Mouse (Mus musculus): ENCODE data around the gene Slc44a5. TPM values are rescaled to one million over a fixed set of nuclear protein-coding genes. Genes with fewer than 3 reads are reported as not detected.
"Not testable (repeated sequence)": the region's sequence is repeated elsewhere in the genome, so short reads cannot be mapped to it uniquely, and the experiment has no call there.

The Slc44a5 gene
- total and polyA plus RNA-seq, 3 experiments, result 0.14 to 0.25 TPM; not detected in 1

- Histone ChIP-seq H3K4me3 (no peak overlapping the region), H3K27me3 (ENCODE audit: control insufficient read depth, insufficient read depth, low read length) (no peaks in the 10 kb centered on the region), H3K36me3 (ENCODE audit: control insufficient read depth, insufficient read depth, low read length) (no peaks in the 10 kb centered on the region), H3K27ac (no peak overlapping the region), H3K4me1 (ENCODE audit: control insufficient read depth, insufficient read depth, low read length) (no peaks in the 10 kb centered on the region), H3K79me2 (replicated peaks; ENCODE audit: control insufficient read depth, insufficient read depth, low read length) (no peaks in the 10 kb centered on the region), H3K9ac (ENCODE audit: low read depth, low read length) (no peak overlapping the region)
- DNase-seq, result peak; percentile 28 to 53
- 44% methylated on average over 10 of the region's 10 CpGs for WGBS
- TF ChIP-seq EP300 (IDR thresholded peaks at IDR 0.05; ENCODE audit: insufficient read depth, low read depth, low read length) (no peak), CTCF (IDR thresholded peaks at IDR 0.05) (peak; percentile 89), POLR2A (IDR thresholded peaks at IDR 0.05; ENCODE audit: insufficient read depth, low read depth, low read length) (no peak)
- intact Hi-C loops (cut with DNase I), result loop anchor here (1.0 to 10.0 kb wide), 4 partner anchors 131 to 321 kb away; no protein-coding TSS in a partner anchor
Observed at GRCm38 (mm10) chr3:154226100-154226752, 253.0 kb downstream of the Slc44a5 start.

- no peaks in the 10 kb centered on the region for H3K4me1 ChIP-seq (ENCODE audit: control insufficient read depth, insufficient read depth, low read length)
- TF ChIP-seq EP300 (IDR thresholded peaks at IDR 0.05; ENCODE audit: insufficient read depth, low read depth, low read length) (no peak), POLR2A (IDR thresholded peaks at IDR 0.05; ENCODE audit: insufficient read depth, low read depth, low read length) (no peak), CTCF (IDR thresholded peaks at IDR 0.05) (no peak)
- H3K79me2 ChIP-seq (replicated peaks; ENCODE audit: control insufficient read depth, insufficient read depth, low read length), result no peaks in the 10 kb centered on the region
- no peak overlapping the region for H3K27ac ChIP-seq
- H3K9ac ChIP-seq (ENCODE audit: low read depth, low read length), result no peak overlapping the region
- no peak overlapping the region for H3K4me3 ChIP-seq
- no peaks in the 10 kb centered on the region for H3K36me3 ChIP-seq (ENCODE audit: control insufficient read depth, insufficient read depth, low read length)
- DNase-seq, result no peak
- H3K27me3 ChIP-seq (ENCODE audit: control insufficient read depth, insufficient read depth, low read length), result no peaks in the 10 kb centered on the region
- intact Hi-C loops (cut with DNase I), result no loop called here
- 76% methylated on average over 1 of the region's 1 CpGs for WGBS
Observed at GRCm38 (mm10) chr3:154244932-154245331, 271.7 kb downstream of the Slc44a5 start.

- TF ChIP-seq CTCF (IDR thresholded peaks at IDR 0.05), result no peak
- no peak for TF ChIP-seq POLR2A (IDR thresholded peaks at IDR 0.05; ENCODE audit: insufficient read depth, low read depth, low read length)
- no peak for TF ChIP-seq EP300 (IDR thresholded peaks at IDR 0.05; ENCODE audit: insufficient read depth, low read depth, low read length)
- intact Hi-C loops (cut with DNase I), result no loop called here
- H3K79me2 ChIP-seq (replicated peaks; ENCODE audit: control insufficient read depth, insufficient read depth, low read length), result no peaks in the 10 kb centered on the region
- no peak overlapping the region for H3K27ac ChIP-seq
- H3K36me3 ChIP-seq (ENCODE audit: control insufficient read depth, insufficient read depth, low read length), result no peaks in the 10 kb centered on the region
- no peaks in the 10 kb centered on the region for H3K27me3 ChIP-seq (ENCODE audit: control insufficient read depth, insufficient read depth, low read length)
- no peak for DNase-seq
- WGBS, result 61% methylated on average over 2 of the region's 2 CpGs
- no peak overlapping the region for H3K9ac ChIP-seq (ENCODE audit: low read depth, low read length)
- H3K4me1 ChIP-seq (ENCODE audit: control insufficient read depth, insufficient read depth, low read length), result no peaks in the 10 kb centered on the region
- H3K4me3 ChIP-seq, result no peak overlapping the region
Observed at GRCm38 (mm10) chr3:154251486-154251885, 278.2 kb downstream of the Slc44a5 start.

- H3K9ac ChIP-seq (ENCODE audit: low read depth, low read length), result no peak overlapping the region
- H3K79me2 ChIP-seq (replicated peaks; ENCODE audit: control insufficient read depth, insufficient read depth, low read length), result no peaks in the 10 kb centered on the region
- no peaks in the 10 kb centered on the region for H3K27me3 ChIP-seq (ENCODE audit: control insufficient read depth, insufficient read depth, low read length)
- intact Hi-C loops (cut with DNase I), result no loop called here
- WGBS, result 33% methylated on average over 10 of the region's 10 CpGs
- no peak overlapping the region for H3K27ac ChIP-seq
- TF ChIP-seq CTCF (IDR thresholded peaks at IDR 0.05), result no peak
- no peak for TF ChIP-seq POLR2A (IDR thresholded peaks at IDR 0.05; ENCODE audit: insufficient read depth, low read depth, low read length)
- no peak for TF ChIP-seq EP300 (IDR thresholded peaks at IDR 0.05; ENCODE audit: insufficient read depth, low read depth, low read length)
- no peaks in the 10 kb centered on the region for H3K36me3 ChIP-seq (ENCODE audit: control insufficient read depth, insufficient read depth, low read length)
- no peaks in the 10 kb centered on the region for H3K4me1 ChIP-seq (ENCODE audit: control insufficient read depth, insufficient read depth, low read length)
- no peak for DNase-seq
- H3K4me3 ChIP-seq, result no peak overlapping the region
Observed at GRCm38 (mm10) chr3:154252219-154252618, 279.0 kb downstream of the Slc44a5 start.

GRCm38 (mm10) chr3:154254187-154254586 is 281.0 kb downstream of the Slc44a5 start:
- H3K79me2 ChIP-seq (replicated peaks; ENCODE audit: control insufficient read depth, insufficient read depth, low read length); H3K9ac ChIP-seq (ENCODE audit: low read depth, low read length); H3K4me3 ChIP-seq; H3K4me1 ChIP-seq (ENCODE audit: control insufficient read depth, insufficient read depth, low read length); DNase-seq; intact Hi-C loops (cut with DNase I); H3K27me3 ChIP-seq (ENCODE audit: control insufficient read depth, insufficient read depth, low read length); H3K27ac ChIP-seq; H3K36me3 ChIP-seq (ENCODE audit: control insufficient read depth, insufficient read depth, low read length): not testable (repeated sequence)
- 77% methylated on average over 2 of the region's 2 CpGs for WGBS

- intact Hi-C loops (cut with DNase I), result no loop called here
- TF ChIP-seq POLR2A (IDR thresholded peaks at IDR 0.05; ENCODE audit: insufficient read depth, low read depth, low read length), result no peak
- TF ChIP-seq CTCF (IDR thresholded peaks at IDR 0.05), result no peak
Observed at GRCm38 (mm10) chr3:154257312-154257711, 284.1 kb downstream of the Slc44a5 start.

More at GRCm38 (mm10) chr3:154257312-154257711, 284.1 kb downstream of the Slc44a5 start:
- no peak overlapping the region for H3K9ac ChIP-seq (ENCODE audit: low read depth, low read length)
- no peaks in the 10 kb centered on the region for H3K36me3 ChIP-seq (ENCODE audit: control insufficient read depth, insufficient read depth, low read length)
- no peaks in the 10 kb centered on the region for H3K4me1 ChIP-seq (ENCODE audit: control insufficient read depth, insufficient read depth, low read length)
- H3K27me3 ChIP-seq (ENCODE audit: control insufficient read depth, insufficient read depth, low read length), result no peaks in the 10 kb centered on the region
- H3K4me3 ChIP-seq, result no peak overlapping the region
- no peaks in the 10 kb centered on the region for H3K79me2 ChIP-seq (replicated peaks; ENCODE audit: control insufficient read depth, insufficient read depth, low read length)
- no peak for DNase-seq
- H3K27ac ChIP-seq, result no peak overlapping the region
